ENCODE assay signal across 12 mouse cellular contexts in genomic region chr9:110750404-110751187, GRCm38 (mm10). TPM values are rescaled to one million over a fixed set of nuclear protein-coding genes. Genes with fewer than 3 reads are reported as not detected.
DNase-seq lines count a peak whose midpoint lies in the region; ATAC-seq and TF ChIP-seq lines count a peak whose summit lies in the region.
"Had no signal": no experiment of that assay in that cellular context is flagged by ENCODE, and none has a peak within 500 bp of the region (broad histone marks: within the 10 kb centered on the region; RNA-seq: fewer than 3 reads in every experiment).

No protein-coding gene starts in this region.

- TF ChIP-seq CTCF in lung, embryonic 14.5 days (IDR thresholded peaks at IDR 0.05; ENCODE audit: low read depth), result no peak

- H3K9ac ChIP-seq in forebrain, embryonic 12.5 days, result no peak overlapping the region
- no peak overlapping the region; the same call in 1 of the 2 replicates for H3K9ac ChIP-seq in lung, embryonic 14.5 days
- no peak overlapping the region; the same call in 1 of the 2 replicates for H3K9ac ChIP-seq in kidney, embryonic 14.5 days (ENCODE audit: low read depth, low read length)
- H3K9ac ChIP-seq in liver, embryonic 12.5 days, result no peak overlapping the region
- H3K9ac ChIP-seq: liver, embryonic 13.5 days had no signal

- WGBS in forebrain, embryonic 10.5 days, result 52% methylated on average over 14 of the region's 14 CpGs
- WGBS in forebrain, embryonic 12.5 days, result 57% methylated on average over 14 of the region's 14 CpGs
- WGBS in lung, embryonic 14.5 days, result 19% methylated on average over 14 of the region's 14 CpGs
- WGBS in kidney, embryonic 14.5 days, result 13% methylated on average over 13 of the region's 14 CpGs
- 35% methylated on average over 14 of the region's 14 CpGs for WGBS in liver, embryonic 12.5 days (ENCODE audit: insufficient replicate concordance)

- H3K27ac ChIP-seq in forebrain, embryonic 10.5 days, result peak overlapping the region; percentile 32; the same call in 1 of the 2 replicates
- no peak overlapping the region for H3K27ac ChIP-seq in forebrain, embryonic 12.5 days
- peak overlapping the region; percentile 61 for H3K27ac ChIP-seq in lung, embryonic 14.5 days (ENCODE audit: low read depth)
- peak overlapping the region; percentile 66 for H3K27ac ChIP-seq in kidney, embryonic 14.5 days (ENCODE audit: low read depth, low read length)
- H3K27ac ChIP-seq in liver, embryonic 12.5 days, result no peak overlapping the region
- H3K27ac ChIP-seq: liver, embryonic 13.5 days had no signal

- H3K4me1 ChIP-seq in forebrain, embryonic 10.5 days, result peaks cover 56% of the 10 kb centered on the region
- peaks cover 4% of the 10 kb centered on the region; the same call in 1 of the 2 replicates for H3K4me1 ChIP-seq in forebrain, embryonic 12.5 days
- peaks cover 19% of the 10 kb centered on the region for H3K4me1 ChIP-seq in lung, embryonic 14.5 days (ENCODE audit: insufficient read depth)
- H3K4me1 ChIP-seq in kidney, embryonic 14.5 days (ENCODE audit: control insufficient read depth, insufficient read depth, low read length), result peaks cover 53% of the 10 kb centered on the region
- H3K4me1 ChIP-seq in liver, embryonic 12.5 days, result peaks cover 56% of the 10 kb centered on the region

- H3K27me3 ChIP-seq in forebrain, embryonic 10.5 days (ENCODE audit: poor library complexity, severe bottlenecking), result peaks cover 38% of the 10 kb centered on the region
- peaks cover 37% of the 10 kb centered on the region for H3K27me3 ChIP-seq in forebrain, embryonic 12.5 days
- no peaks in the 10 kb centered on the region for H3K27me3 ChIP-seq in lung, embryonic 14.5 days (ENCODE audit: insufficient read depth, low read length)
- H3K27me3 ChIP-seq in kidney, embryonic 14.5 days (ENCODE audit: control insufficient read depth, insufficient read depth, low read length), result no peaks in the 10 kb centered on the region
- peaks cover 29% of the 10 kb centered on the region for H3K27me3 ChIP-seq in liver, embryonic 12.5 days (replicated peaks)

- no peak overlapping the region for H3K4me3 ChIP-seq in forebrain, embryonic 10.5 days
- no peak overlapping the region for H3K4me3 ChIP-seq in forebrain, embryonic 12.5 days (replicated peaks)
- H3K4me3 ChIP-seq in lung, embryonic 14.5 days (ENCODE audit: low read depth, low read length), result no peak overlapping the region
- H3K4me3 ChIP-seq in kidney, embryonic 14.5 days (ENCODE audit: low read length), result no peak overlapping the region
- no peak overlapping the region for H3K4me3 ChIP-seq in liver, embryonic 12.5 days
- H3K4me3 ChIP-seq: liver, embryonic 13.5 days had no signal

- H3K36me3 ChIP-seq in forebrain, embryonic 10.5 days (replicated peaks), result no peaks in the 10 kb centered on the region
- H3K36me3 ChIP-seq in forebrain, embryonic 12.5 days (replicated peaks), result no peaks in the 10 kb centered on the region
- H3K36me3 ChIP-seq in lung, embryonic 14.5 days (ENCODE audit: insufficient read depth), result no peaks in the 10 kb centered on the region
- H3K36me3 ChIP-seq in kidney, embryonic 14.5 days (ENCODE audit: control insufficient read depth, insufficient read depth, low read length), result no peaks in the 10 kb centered on the region
- no peaks in the 10 kb centered on the region for H3K36me3 ChIP-seq in liver, embryonic 12.5 days
- H3K36me3 ChIP-seq: liver, embryonic 13.5 days had no signal

- H3K4me2 ChIP-seq in forebrain, embryonic 12.5 days, result no peak overlapping the region
- H3K4me2 ChIP-seq in lung, embryonic 14.5 days, result peak overlapping the region; percentile 11; the same call in 1 of the 2 replicates
- H3K4me2 ChIP-seq in kidney, embryonic 14.5 days (replicated peaks; ENCODE audit: low read depth, low read length), result no peak overlapping the region; the same call in 1 of the 2 replicates
- H3K4me2 ChIP-seq in liver, embryonic 12.5 days, result 0 out of 2 replicates have a peak overlapping the region, but pooled peaks have one; percentile 21
- H3K4me2 ChIP-seq: liver, embryonic 13.5 days had no signal

- no peaks in the 10 kb centered on the region for H3K9me3 ChIP-seq in forebrain, embryonic 10.5 days
- H3K9me3 ChIP-seq in forebrain, embryonic 12.5 days, result no peaks in the 10 kb centered on the region
- no peaks in the 10 kb centered on the region for H3K9me3 ChIP-seq in lung, embryonic 14.5 days (ENCODE audit: low read depth, low read length)
- no peaks in the 10 kb centered on the region for H3K9me3 ChIP-seq in kidney, embryonic 14.5 days (ENCODE audit: control insufficient read depth, low read length)
- no peaks in the 10 kb centered on the region for H3K9me3 ChIP-seq in liver, embryonic 12.5 days (replicated peaks)
- H3K9me3 ChIP-seq: liver, embryonic 13.5 days had no signal

- ATAC-seq in forebrain, embryonic 12.5 days (ENCODE audit: low FRiP score), result no peak
- ATAC-seq in lung, embryonic 14.5 days (ENCODE audit: insufficient read depth), result peak; percentile 70
- ATAC-seq in kidney, embryonic 14.5 days (ENCODE audit: low FRiP score, low TSS enrichment), result peak; percentile 34
- no peak for ATAC-seq in liver, embryonic 12.5 days

- DNase-seq in forebrain, embryonic 10.5 days (ENCODE audit: extremely low spot score, low spot score), result no peak
- DNase-seq in lung, embryonic 14.5 days, result peak; percentile 66
- DNase-seq in lung, adult 18-20 months, result no peak
- no peak for DNase-seq in testis, postnatal 10 days (ENCODE audit: low spot score)
- no peak for DNase-seq in MN1 (ENCODE audit: low spot score)
- DNase-seq: cerebellum, adult 9-10 months; liver, embryonic 13.5 days had no signal

RNA-seq across cellular contexts. Expression of gene Pth1r, which starts 3.7 kb away (rescaled TPM):
- 19.2 and 23.0 TPM in 2 replicates for polyA plus RNA-seq in forebrain, embryonic 10.5 days (2016; fragmentation: Nextera tagmentation; extraction: Ambion mirVana)
- 16.1 and 18.6 TPM in 2 replicates for polyA plus RNA-seq in forebrain, embryonic 12.5 days (2016; fragmentation: Nextera tagmentation; extraction: Ambion mirVana)
- 88.6 and 97.8 TPM in 2 replicates for polyA plus RNA-seq in lung, embryonic 14.5 days (2014; fragmentation: Nextera tagmentation; extraction: Ambion mirVana)
- polyA plus RNA-seq in kidney, embryonic 14.5 days (2014; fragmentation: Nextera tagmentation; extraction: Ambion mirVana), result 27.3 and 40.9 TPM in 2 replicates
- polyA plus RNA-seq in liver, embryonic 12.5 days (2016; fragmentation: Nextera tagmentation; extraction: Ambion mirVana), result 7.8 and 9.1 TPM in 2 replicates

RNA-seq across cellular contexts. Expression of gene Myl3, which starts 8.9 kb away (rescaled TPM):
- 0.27 and 0.54 TPM in 2 replicates for polyA plus RNA-seq in forebrain, embryonic 10.5 days (2016; fragmentation: Nextera tagmentation; extraction: Ambion mirVana)
- polyA plus RNA-seq in forebrain, embryonic 12.5 days (2016; fragmentation: Nextera tagmentation; extraction: Ambion mirVana), result 1.3 and 1.5 TPM in 2 replicates
- 1.9 TPM in 2 replicates for polyA plus RNA-seq in lung, embryonic 14.5 days (2014; fragmentation: Nextera tagmentation; extraction: Ambion mirVana)
- 0.96 and 1.4 TPM in 2 replicates for polyA plus RNA-seq in kidney, embryonic 14.5 days (2014; fragmentation: Nextera tagmentation; extraction: Ambion mirVana)
- polyA plus RNA-seq in liver, embryonic 12.5 days (2016; fragmentation: Nextera tagmentation; extraction: Ambion mirVana), result 0.48 and 1.6 TPM in 2 replicates

RNA-seq across cellular contexts. Expression of gene Prss42, which starts 47.4 kb away (rescaled TPM):
- polyA plus RNA-seq in forebrain, embryonic 10.5 days (2016; fragmentation: Nextera tagmentation; extraction: Ambion mirVana), result not detected in 2 replicates
- polyA plus RNA-seq in forebrain, embryonic 12.5 days (2016; fragmentation: Nextera tagmentation; extraction: Ambion mirVana), result not detected in 2 replicates
- not detected in 2 replicates for polyA plus RNA-seq in lung, embryonic 14.5 days (2014; fragmentation: Nextera tagmentation; extraction: Ambion mirVana)
- not detected in 2 replicates for polyA plus RNA-seq in kidney, embryonic 14.5 days (2014; fragmentation: Nextera tagmentation; extraction: Ambion mirVana)
- polyA plus RNA-seq in liver, embryonic 12.5 days (2016; fragmentation: Nextera tagmentation; extraction: Ambion mirVana), result not detected in 2 replicates
- polyA plus RNA-seq: frontal cortex, adult 2 months; liver, embryonic 13.5 days; neural tube, embryonic 11.5 days had no signal

Comparison
In these comparisons a context has a peak if more than half of its experiments do, and no peak if none do; other contexts are left out.
1. H3K27ac ChIP-seq: peak in forebrain, embryonic 10.5 days (single experiment), lung, embryonic 14.5 days (single experiment) and kidney, embryonic 14.5 days (single experiment); none in forebrain, embryonic 12.5 days (single experiment) and liver, embryonic 12.5 days (single experiment).
2. ATAC-seq: peak in lung, embryonic 14.5 days (single experiment) and kidney, embryonic 14.5 days (single experiment); none in forebrain, embryonic 12.5 days (single experiment) and liver, embryonic 12.5 days (single experiment).
3. H3K4me2 ChIP-seq: peak in lung, embryonic 14.5 days (single experiment) and liver, embryonic 12.5 days (single experiment); none in forebrain, embryonic 12.5 days (single experiment) and kidney, embryonic 14.5 days (single experiment).